Mouse (Mus musculus): ENCODE data around the gene 3110009E18Rik. TPM values are rescaled to one million over a fixed set of nuclear protein-coding genes. Genes with fewer than 3 reads are reported as not detected.

Gene 3110009E18Rik
- total RNA-seq, 2 experiments from 2014 or later, result 5.7 to 7.3 TPM

GRCm38 (mm10) chr1:120105556-120105959, 15.4 kb upstream of the 3110009E18Rik start:
- DNase-seq, result no peak

- no peak for DNase-seq
Measured at GRCm38 (mm10) chr1:120109741-120110432, 11.1 kb upstream of the 3110009E18Rik start.

GRCm38 (mm10) chr1:120111766-120112165, 9.2 kb upstream of the 3110009E18Rik start:
- no peak for DNase-seq

GRCm38 (mm10) chr1:120112251-120113187, 8.5 kb upstream of the 3110009E18Rik start:
- no peak for DNase-seq

- peak; percentile 61 for DNase-seq
Measured at GRCm38 (mm10) chr1:120115671-120116081, 5.3 kb upstream of the 3110009E18Rik start.

- peak; percentile 14 for DNase-seq
Measured at GRCm38 (mm10) chr1:120116106-120116505, 4.9 kb upstream of the 3110009E18Rik start.

GRCm38 (mm10) chr1:120118854-120119253, 2.1 kb upstream of the 3110009E18Rik start:
- no peak for DNase-seq

- DNase-seq, result no peak
Measured at GRCm38 (mm10) chr1:120119389-120119788, 1.6 kb upstream of the 3110009E18Rik start.

- DNase-seq, result peak; percentile 34
Measured at GRCm38 (mm10) chr1:120120141-120120968, 632 bp upstream of the 3110009E18Rik start.

GRCm38 (mm10) chr1:120121930-120122530, 1.0 kb downstream of the 3110009E18Rik start:
- no peak for DNase-seq

GRCm38 (mm10) chr1:120122634-120123383, 1.8 kb downstream of the 3110009E18Rik start:
- DNase-seq, result no peak

- DNase-seq, result no peak
Measured at GRCm38 (mm10) chr1:120124839-120125238, 3.9 kb downstream of the 3110009E18Rik start.

- no peak for DNase-seq
Measured at GRCm38 (mm10) chr1:120125471-120125870, 4.5 kb downstream of the 3110009E18Rik start.

- no peak for DNase-seq
Measured at GRCm38 (mm10) chr1:120126318-120126717, 5.3 kb downstream of the 3110009E18Rik start.

- DNase-seq, result no peak
Measured at GRCm38 (mm10) chr1:120132376-120132775, 11.4 kb downstream of the 3110009E18Rik start.

GRCm38 (mm10) chr1:120135934-120136786, 15.2 kb downstream of the 3110009E18Rik start:
- DNase-seq, result no peak

GRCm38 (mm10) chr1:120138923-120139540, 18.0 kb downstream of the 3110009E18Rik start:
- DNase-seq, result no peak

- no peak for DNase-seq
Measured at GRCm38 (mm10) chr1:120140144-120140693, 19.2 kb downstream of the 3110009E18Rik start.

GRCm38 (mm10) chr1:120142551-120142950, 21.6 kb downstream of the 3110009E18Rik start:
- DNase-seq, result peak; percentile 64

Data from gastrocnemius, postnatal 10 days (tissue).